Mouse (Mus musculus): ENCODE results near the gene Otud6a.
"Not testable (repeated sequence)": the region's sequence is repeated elsewhere in the genome, so short reads cannot be mapped to it uniquely, and the experiment has no call there.

Gene Otud6a

DNA sequence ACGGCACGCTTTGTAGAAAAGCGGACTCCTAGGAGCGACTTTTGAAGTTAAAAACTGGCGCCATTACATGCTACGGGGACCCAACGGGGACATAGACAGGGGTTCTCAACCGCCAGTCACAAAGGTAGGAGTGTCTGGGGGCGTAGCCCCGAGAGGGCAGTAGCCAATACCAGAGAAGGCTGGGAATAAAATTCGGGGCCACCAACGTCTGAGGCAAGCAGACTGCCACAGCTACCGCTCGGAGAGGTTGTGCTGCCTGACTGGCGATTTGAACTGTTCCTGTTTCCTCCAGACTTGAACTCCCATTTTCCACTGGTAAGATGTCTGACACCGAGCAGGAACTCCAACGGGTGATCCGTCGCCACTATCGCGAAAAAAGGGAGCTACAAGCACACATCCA lies at the start of gene Otud6a:
Otud6a (plus strand) TSS at position 321 of the 400 bp plus-strand sequence.
- no peak for DNase-seq

DNA sequence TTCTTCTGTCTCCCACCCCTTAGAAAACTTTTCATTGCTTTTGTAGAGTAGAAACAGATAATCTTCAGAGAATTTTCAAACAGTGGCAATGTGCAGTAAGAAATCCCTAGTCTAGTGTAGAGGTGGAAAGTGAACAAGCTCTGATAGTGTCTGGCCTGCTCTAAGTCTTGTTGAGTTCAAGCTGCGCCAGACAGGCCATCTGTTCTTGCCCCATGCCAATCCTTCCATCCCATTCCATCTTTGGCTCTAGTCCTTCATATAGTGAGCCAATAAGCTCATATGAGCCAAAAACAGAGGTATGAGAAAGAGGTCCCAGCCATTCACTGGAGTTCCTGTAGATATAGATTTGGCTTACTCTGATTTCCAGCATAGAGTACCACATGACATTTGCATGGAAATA lies 38.9 kb upstream of the Otud6a start:
- DNase-seq = peak; percentile 22

DNA sequence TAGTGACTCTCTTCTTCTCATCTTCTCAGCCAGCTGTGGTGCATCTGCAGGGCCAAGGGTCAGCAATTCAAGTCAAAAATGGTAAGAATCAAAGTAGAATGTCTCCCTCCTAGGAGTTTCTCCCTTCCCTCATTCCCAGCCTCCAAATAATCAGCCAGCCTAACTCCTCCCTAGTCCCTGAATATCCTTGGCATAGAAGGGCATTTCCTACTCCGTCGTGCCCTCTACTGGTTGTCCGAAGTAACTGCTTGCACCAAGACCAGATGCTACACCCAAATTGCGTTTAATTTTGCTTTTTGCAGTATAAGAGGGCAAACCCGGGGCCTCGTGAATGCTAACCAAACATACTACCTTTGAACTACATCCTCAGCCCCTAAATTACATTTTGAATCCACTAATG lies 36.5 kb upstream of the Otud6a start:
- peak; percentile 2 for DNase-seq

DNA sequence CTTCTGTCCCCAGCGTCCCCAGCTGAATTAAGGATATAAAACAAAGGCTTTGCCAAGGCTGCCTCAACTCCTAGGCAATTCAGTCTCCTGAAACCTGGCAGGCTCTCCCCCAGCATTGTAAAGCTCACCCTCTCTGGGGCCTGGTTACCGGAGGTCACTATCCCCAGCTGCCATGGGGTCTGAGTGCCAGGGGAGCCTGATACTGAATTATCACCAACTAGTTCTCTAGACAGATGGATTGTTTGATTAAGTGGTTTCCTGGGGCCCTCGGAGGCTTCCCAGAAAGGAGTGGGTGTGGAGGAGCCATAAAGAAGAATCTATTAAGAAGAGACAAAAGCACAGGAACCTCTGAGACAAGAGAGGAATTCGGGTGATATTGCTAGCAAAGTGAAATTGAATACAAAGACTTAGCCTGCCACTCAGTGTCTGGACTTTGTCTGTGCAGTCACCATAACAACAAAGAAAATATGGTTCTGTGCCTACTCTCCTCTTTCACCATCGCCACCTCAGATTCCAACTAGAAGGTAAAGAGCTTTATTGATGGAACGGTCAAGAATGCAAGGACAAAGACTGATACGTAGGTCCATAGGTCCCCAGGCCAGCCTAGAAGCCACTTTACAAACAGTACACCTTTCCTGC lies 34.5 kb upstream of the Otud6a start:
- DNase-seq = no peak

DNA sequence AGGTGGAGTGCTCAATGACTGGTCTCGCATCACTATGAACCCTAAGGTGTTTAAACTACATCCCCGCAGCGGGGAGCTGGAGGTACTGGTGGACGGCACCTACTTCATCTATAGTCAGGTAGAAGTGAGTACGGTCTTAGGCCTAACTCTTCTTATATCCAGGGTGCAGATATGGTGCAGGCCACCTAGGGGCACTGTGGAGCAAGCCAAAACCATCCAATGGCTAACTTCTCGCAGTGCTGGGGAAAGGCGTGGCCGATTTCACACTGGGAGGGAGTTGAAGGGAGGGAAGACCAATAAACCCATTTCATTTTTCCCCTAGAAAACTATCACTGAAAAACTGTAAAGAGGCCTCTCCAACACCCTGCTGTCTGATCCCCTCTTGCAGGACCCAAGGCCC lies 33.8 kb upstream of the Otud6a start:
- DNase-seq = no peak

DNA sequence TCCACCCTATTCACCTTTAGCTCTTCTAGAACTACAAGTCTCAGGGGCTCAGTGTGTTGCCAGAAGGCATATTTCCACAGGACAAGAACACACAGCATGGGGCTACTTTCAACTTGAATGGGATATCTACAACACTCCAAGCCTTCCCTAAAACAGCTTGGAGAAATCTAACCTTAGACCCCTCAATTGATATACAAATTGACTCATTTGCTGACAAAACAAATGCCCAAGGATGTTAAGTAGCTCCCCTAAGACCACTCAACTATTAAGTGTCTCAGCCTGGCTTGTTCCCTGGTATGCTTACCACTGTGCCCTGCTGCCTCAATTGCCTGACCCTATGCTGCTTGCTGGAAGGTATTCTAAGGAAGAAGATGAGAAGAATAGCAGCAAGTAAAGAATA lies 27.9 kb upstream of the Otud6a start:
- no peak for DNase-seq

DNA sequence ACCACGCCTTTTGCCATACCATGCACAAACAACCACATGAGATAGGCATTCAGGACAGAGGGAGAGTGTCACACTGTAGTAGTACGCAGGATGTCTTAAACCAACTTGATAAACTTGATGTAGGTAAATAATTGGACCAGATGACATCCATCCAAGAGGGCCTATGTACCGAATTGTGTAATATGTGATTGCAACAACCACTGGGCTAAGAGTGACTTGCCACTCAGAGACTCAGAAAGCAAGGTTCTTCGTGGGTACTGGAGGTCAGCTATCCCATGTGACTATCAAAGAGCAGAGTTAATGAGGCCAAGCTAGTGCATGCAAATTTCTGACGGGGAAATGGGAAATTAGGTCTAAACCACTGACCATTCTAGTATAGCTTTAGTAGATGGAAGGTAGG lies 27.2 kb upstream of the Otud6a start:
- DNase-seq = no peak

DNA sequence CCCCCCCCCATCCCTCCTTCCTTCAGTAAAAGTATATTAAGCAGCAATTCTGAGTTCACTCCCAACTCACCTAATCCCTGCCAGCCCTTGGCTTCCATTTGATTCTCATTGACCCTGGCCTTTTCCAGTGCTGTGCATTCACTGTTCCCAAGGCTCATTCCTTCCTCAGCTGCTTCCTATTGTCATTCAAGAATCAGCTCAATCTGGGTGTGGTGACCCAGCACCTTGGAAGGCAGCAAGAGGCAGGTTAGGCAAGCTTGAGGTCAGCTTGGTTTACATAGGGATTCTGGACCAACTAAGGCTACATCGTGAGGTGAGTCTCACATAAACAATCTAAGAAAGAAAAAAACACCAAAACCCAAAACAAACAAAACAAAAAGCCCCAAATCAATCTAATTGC lies 19.6 kb upstream of the Otud6a start:
- no peak for DNase-seq

DNA sequence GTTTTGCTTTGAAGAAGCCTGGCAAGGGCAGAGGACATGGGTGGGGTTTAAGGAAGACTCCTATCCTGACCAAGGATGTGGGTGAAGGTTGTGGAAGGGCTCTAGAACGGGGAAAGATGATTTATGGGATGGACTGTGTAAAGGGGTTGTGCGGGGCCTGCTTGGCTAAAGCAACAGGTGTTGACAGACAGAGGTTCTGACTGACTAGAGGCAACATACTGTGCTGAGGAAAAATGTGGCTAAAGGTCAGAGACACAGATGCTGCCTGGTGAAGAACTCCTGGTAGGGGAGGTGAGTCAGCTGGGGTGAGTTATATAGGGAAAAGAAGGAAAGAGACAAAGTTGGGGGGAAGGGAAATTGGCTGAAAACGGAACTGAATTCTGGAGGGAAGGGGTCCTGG lies 3.5 kb downstream of the Otud6a start:
- no peak for DNase-seq

DNA sequence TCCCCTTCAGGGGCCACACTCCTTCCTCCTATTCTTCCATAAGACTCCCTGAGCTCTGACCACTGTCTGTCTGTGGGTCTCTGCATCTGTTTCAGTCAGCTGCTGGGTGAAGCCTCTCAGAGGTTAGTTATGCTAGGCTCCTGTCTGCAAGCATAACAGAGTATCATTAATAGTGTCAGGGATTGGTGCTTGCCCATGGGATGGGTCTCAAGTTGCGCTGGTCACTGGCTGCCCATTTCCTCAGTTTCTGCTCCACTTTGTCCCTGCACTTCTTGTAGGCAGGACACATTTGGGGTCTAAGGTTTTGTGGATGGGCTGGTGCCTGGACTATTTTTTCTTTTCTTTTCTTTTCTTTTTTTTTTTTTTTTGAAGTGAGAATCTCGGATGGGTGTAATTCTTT lies 13.8 kb downstream of the Otud6a start, which contains the start of gene Awat2:
Awat2 (minus strand) TSS at position 101 of the 400 bp plus-strand sequence.
- DNase-seq = not testable (repeated sequence)

DNA sequence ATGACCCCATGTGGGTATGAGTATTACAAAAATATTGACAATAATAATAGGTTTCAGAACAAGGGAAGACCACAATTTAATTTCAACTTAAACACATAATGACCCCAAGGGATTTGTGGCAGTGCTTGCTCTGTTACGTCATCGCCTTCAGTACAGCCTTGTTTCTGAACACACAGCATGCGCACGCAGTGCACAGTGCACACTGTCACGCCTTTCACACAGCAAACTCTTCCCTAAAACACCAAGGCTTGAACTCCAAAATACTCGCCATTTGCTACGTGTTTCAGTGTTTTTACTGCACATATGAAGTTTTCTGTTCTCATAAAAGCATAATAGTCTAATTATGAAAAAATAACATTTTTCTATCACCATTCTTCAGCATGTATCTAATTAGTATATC lies 14.7 kb downstream of the Otud6a start:
- no peak for DNase-seq

DNA sequence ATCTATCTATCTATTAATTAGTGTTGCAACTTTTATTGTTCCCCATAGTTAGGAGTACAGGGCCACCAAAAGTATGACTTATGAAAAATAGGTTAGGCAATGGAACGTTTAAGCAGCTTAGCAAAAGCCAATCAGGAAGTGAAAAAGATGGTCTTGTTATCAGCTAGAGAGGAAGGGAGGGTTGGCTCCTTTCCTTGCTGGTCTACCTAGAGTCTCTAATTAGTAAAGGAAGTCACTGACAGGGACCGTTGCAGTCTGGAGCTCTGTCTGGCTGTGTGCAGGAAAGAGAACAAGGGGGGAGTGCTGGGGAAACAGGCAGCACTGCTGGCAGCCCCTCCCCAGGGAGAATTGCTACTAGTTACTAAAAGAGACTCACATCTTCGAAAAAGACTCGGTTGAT lies 39.2 kb downstream of the Otud6a start:
- no peak for DNase-seq

DNA sequence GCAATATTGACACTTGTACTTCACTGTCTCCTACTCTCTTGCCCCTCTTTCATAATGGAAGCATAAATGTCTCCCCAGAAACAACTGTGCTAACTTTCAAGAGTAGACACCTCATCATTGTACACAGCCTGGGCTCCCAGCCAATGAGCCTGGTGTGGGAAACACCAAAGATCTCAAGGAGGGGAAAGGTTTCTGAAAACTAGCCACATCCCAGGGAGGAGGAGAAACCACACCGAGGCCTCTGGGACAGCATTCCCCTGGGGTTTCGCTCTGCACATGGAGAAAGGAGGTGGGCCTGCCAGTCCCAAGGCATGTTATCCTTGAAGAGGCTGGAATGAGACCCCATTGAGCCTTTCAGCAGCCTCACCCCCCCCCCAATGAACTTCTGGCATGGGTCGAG lies 41.3 kb downstream of the Otud6a start:
- DNase-seq = no peak

DNA sequence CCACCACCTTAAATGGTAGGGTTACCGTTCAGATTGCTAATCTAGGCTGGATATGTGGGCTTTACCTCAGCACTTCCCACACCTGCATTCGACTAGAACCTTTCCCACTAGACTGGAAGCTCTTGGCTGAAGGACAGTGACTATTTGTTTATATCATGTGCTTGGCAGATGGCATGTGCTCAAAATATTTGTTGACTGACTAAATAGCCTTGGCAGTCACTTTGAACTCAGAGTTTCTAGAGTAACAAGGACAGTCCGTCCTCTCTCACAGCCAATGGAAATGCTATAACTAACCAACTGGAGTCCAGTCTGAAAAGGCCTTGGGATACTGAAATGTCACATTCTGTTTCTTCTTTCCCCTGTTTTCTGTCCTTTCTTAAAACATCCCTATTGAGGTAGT lies 42.7 kb downstream of the Otud6a start:
- DNase-seq = no peak

DNA sequence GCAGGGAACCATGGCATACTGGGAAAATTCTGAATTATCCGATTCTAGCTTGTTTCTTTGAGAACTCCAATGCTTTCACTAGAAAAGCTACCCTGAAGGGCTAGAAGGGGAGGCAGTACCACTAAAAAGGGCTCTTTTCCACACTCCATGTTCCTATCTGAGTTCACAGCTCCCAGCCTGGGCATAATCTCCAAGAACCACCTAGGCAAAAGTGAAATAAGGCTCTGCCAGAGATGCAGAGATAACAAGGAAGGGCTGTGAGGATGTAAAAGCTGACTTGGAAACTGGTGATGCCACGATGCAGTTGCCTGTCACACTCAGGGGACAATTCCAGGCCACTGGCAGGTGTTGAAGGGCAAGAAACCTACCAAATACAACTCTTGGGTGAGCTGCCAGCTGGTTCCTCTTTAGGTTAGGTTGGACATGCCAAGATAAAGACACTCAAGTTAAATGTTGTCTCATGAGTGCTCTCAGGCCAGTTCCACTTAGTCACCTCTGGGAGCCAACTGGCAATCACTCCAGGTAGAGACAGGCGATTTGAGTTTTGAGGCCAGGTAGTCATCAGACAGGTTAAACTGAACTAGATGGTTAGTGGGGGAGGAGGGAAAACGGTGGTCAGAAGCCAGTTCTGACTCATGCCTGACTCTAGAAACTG lies 46.9 kb downstream of the Otud6a start:
- DNase-seq = no peak

Measured in cerebellum, adult 11-12 months (tissue).